Mouse (Mus musculus): ENCODE measurements around the gene Cox10. TPM values are rescaled to one million over a fixed set of nuclear protein-coding genes. Genes with fewer than 3 reads are reported as not detected.

Cox10 gene
- polyA plus RNA-seq, 1 experiment from 2014 or later = 29.6 TPM

GRCm38 (mm10) chr11:63936641-63937040 is 142.6 kb downstream of the Cox10 start:
- Histone ChIP-seq H3K4me1 (peaks cover 7% of the 10 kb centered on the region; the same call in 1 of the 2 replicates), H3K36me3 (no peaks in the 10 kb centered on the region), H3K27me3 (ENCODE audit: low read depth, poor library complexity, severe bottlenecking) (peaks cover 83% of the 10 kb centered on the region), H3K4me3 (no peak overlapping the region), H3K9me3 (replicated peaks) (no peaks in the 10 kb centered on the region), H3K27ac (replicated peaks) (no peak overlapping the region)
- WGBS = 28% methylated on average over 3 of the region's 3 CpGs
- DNase-seq (ENCODE audit: low spot score) = no peak

- Histone ChIP-seq H3K27me3 (ENCODE audit: low read depth, poor library complexity, severe bottlenecking) (peaks cover 64% of the 10 kb centered on the region), H3K4me3 (no peak overlapping the region), H3K4me1 (peaks cover 43% of the 10 kb centered on the region), H3K27ac (replicated peaks) (no peak overlapping the region), H3K36me3 (no peaks in the 10 kb centered on the region), H3K9me3 (replicated peaks) (no peaks in the 10 kb centered on the region)
- WGBS = 77% methylated on average over 6 of the region's 6 CpGs
- DNase-seq (ENCODE audit: low spot score) = no peak
Measured at GRCm38 (mm10) chr11:63926901-63927300, 152.4 kb downstream of the Cox10 start.

- Histone ChIP-seq H3K9me3 (replicated peaks) (no peaks in the 10 kb centered on the region), H3K27me3 (ENCODE audit: low read depth, poor library complexity, severe bottlenecking) (peaks cover 78% of the 10 kb centered on the region)
- WGBS = under 1% methylated on average over 31 of the region's 31 CpGs
Measured at GRCm38 (mm10) chr11:63925161-63925582, 154.1 kb downstream of the Cox10 start.

GRCm38 (mm10) chr11:63924286-63924930 is 154.9 kb downstream of the Cox10 start:
- H3K36me3 ChIP-seq = no peaks in the 10 kb centered on the region
- peak overlapping the region; percentile 4; the same call in 1 of the 2 replicates for H3K27ac ChIP-seq (replicated peaks)
- H3K4me1 ChIP-seq = peaks cover 58% of the 10 kb centered on the region
- H3K27me3 ChIP-seq (ENCODE audit: low read depth, poor library complexity, severe bottlenecking) = peaks cover 77% of the 10 kb centered on the region
- peak overlapping the region; percentile 88; the same call in 1 of the 2 replicates for H3K4me3 ChIP-seq
- peak; percentile 65 for DNase-seq (ENCODE audit: low spot score)
- 1% methylated on average over 26 of the region's 26 CpGs for WGBS
- no peaks in the 10 kb centered on the region for H3K9me3 ChIP-seq (replicated peaks)

More at GRCm38 (mm10) chr11:63925161-63925582, 154.1 kb downstream of the Cox10 start:
- peak; percentile 89 for DNase-seq (ENCODE audit: low spot score)
- Histone ChIP-seq H3K4me3 (peak overlapping the region; percentile 48), H3K27ac (replicated peaks) (peak overlapping the region; percentile 61; the same call in 1 of the 2 replicates), H3K4me1 (peaks cover 58% of the 10 kb centered on the region), H3K36me3 (no peaks in the 10 kb centered on the region)

GRCm38 (mm10) chr11:63923386-63923785 is 155.9 kb downstream of the Cox10 start:
- Histone ChIP-seq H3K9me3 (replicated peaks) (no peaks in the 10 kb centered on the region), H3K4me3 (peak overlapping the region; percentile 88), H3K27ac (replicated peaks) (peak overlapping the region; percentile 89), H3K27me3 (ENCODE audit: low read depth, poor library complexity, severe bottlenecking) (peaks cover 87% of the 10 kb centered on the region), H3K36me3 (no peaks in the 10 kb centered on the region), H3K4me1 (peaks cover 67% of the 10 kb centered on the region)
- DNase-seq (ENCODE audit: low spot score) = peak; percentile 63
- 1% methylated on average over 29 of the region's 29 CpGs for WGBS

- WGBS = 2% methylated on average over 43 of the region's 43 CpGs
Measured at GRCm38 (mm10) chr11:63922091-63922621, 157.1 kb downstream of the Cox10 start, which contains the start of gene Hs3st3b1. TSS of gene Hs3st3b1 (minus strand) at chr11:63922290.

GRCm38 (mm10) chr11:63921044-63921951 is 158.0 kb downstream of the Cox10 start:
- Histone ChIP-seq H3K27ac (replicated peaks) (peak overlapping the region; percentile 89), H3K27me3 (ENCODE audit: low read depth, poor library complexity, severe bottlenecking) (peaks cover 99% of the 10 kb centered on the region), H3K36me3 (no peaks in the 10 kb centered on the region), H3K4me1 (peaks cover 85% of the 10 kb centered on the region), H3K4me3 (peak overlapping the region; percentile 88), H3K9me3 (replicated peaks) (no peaks in the 10 kb centered on the region)
- DNase-seq (ENCODE audit: low spot score) = peak; percentile 68
- WGBS = under 1% methylated on average over 73 of the region's 80 CpGs

More at GRCm38 (mm10) chr11:63922091-63922621, 157.1 kb downstream of the Cox10 start, which contains the start of gene Hs3st3b1:
- peak; percentile 97 for DNase-seq (ENCODE audit: low spot score)
- H3K27me3 ChIP-seq (ENCODE audit: low read depth, poor library complexity, severe bottlenecking) = peaks cover 99% of the 10 kb centered on the region
- no peaks in the 10 kb centered on the region for H3K36me3 ChIP-seq
- peak within 1 kb of the TSS; percentile 88 for H3K4me3 ChIP-seq
- H3K4me1 ChIP-seq = peaks cover 79% of the 10 kb centered on the region
- H3K27ac ChIP-seq (replicated peaks) = peak within 1 kb of the TSS; percentile 89
- no peaks in the 10 kb centered on the region for H3K9me3 ChIP-seq (replicated peaks)

- peak overlapping the region; percentile 89 for H3K27ac ChIP-seq (replicated peaks)
Measured at GRCm38 (mm10) chr11:63920531-63920930, 158.7 kb downstream of the Cox10 start.

GRCm38 (mm10) chr11:63919211-63920098 is 159.8 kb downstream of the Cox10 start:
- peak overlapping the region; percentile 89 for H3K27ac ChIP-seq (replicated peaks)
- peaks cover 99% of the 10 kb centered on the region for H3K27me3 ChIP-seq (ENCODE audit: low read depth, poor library complexity, severe bottlenecking)

More at GRCm38 (mm10) chr11:63920531-63920930, 158.7 kb downstream of the Cox10 start:
- under 1% methylated on average over 33 of the region's 33 CpGs for WGBS
- H3K9me3 ChIP-seq (replicated peaks) = no peaks in the 10 kb centered on the region
- H3K27me3 ChIP-seq (ENCODE audit: low read depth, poor library complexity, severe bottlenecking) = peaks cover 99% of the 10 kb centered on the region
- peaks cover 85% of the 10 kb centered on the region for H3K4me1 ChIP-seq
- DNase-seq (ENCODE audit: low spot score) = peak; percentile 88
- H3K4me3 ChIP-seq = peak overlapping the region; percentile 88
- H3K36me3 ChIP-seq = no peaks in the 10 kb centered on the region

GRCm38 (mm10) chr11:63918321-63919105 is 160.8 kb downstream of the Cox10 start:
- Histone ChIP-seq H3K27me3 (ENCODE audit: low read depth, poor library complexity, severe bottlenecking) (peaks cover 96% of the 10 kb centered on the region), H3K27ac (replicated peaks) (peak overlapping the region; percentile 89), H3K4me3 (peak overlapping the region; percentile 88), H3K36me3 (no peaks in the 10 kb centered on the region), H3K9me3 (replicated peaks) (no peaks in the 10 kb centered on the region), H3K4me1 (peaks cover 85% of the 10 kb centered on the region)
- peak; percentile 57 for DNase-seq (ENCODE audit: low spot score)
- WGBS = 6% methylated on average over 17 of the region's 17 CpGs

More at GRCm38 (mm10) chr11:63919211-63920098, 159.8 kb downstream of the Cox10 start:
- peak; percentile 63 for DNase-seq (ENCODE audit: low spot score)
- Histone ChIP-seq H3K36me3 (no peaks in the 10 kb centered on the region), H3K9me3 (replicated peaks) (no peaks in the 10 kb centered on the region), H3K4me3 (peak overlapping the region; percentile 88), H3K4me1 (peaks cover 85% of the 10 kb centered on the region)
- WGBS = under 1% methylated on average over 52 of the region's 52 CpGs

GRCm38 (mm10) chr11:63917561-63917960 is 161.7 kb downstream of the Cox10 start:
- Histone ChIP-seq H3K9me3 (replicated peaks) (no peaks in the 10 kb centered on the region), H3K4me3 (peak overlapping the region; percentile 88), H3K27me3 (ENCODE audit: low read depth, poor library complexity, severe bottlenecking) (peaks cover 96% of the 10 kb centered on the region), H3K27ac (replicated peaks) (no peak overlapping the region), H3K36me3 (no peaks in the 10 kb centered on the region), H3K4me1 (peaks cover 85% of the 10 kb centered on the region)
- no peak for DNase-seq (ENCODE audit: low spot score)
- 22% methylated on average over 6 of the region's 6 CpGs for WGBS

Measured in midbrain, embryonic 10.5 days (tissue).